Mouse (Mus musculus) MEL (cell line): ENCODE measurements around the gene Hoxb5. TPM values are rescaled to one million over a fixed set of nuclear protein-coding genes. Genes with fewer than 3 reads are reported as not detected.

Source experiments
- DNase-seq: peaks from one replicate; pipeline ENCODE4 v3.0.0; 2011; ENCODE audit warnings: low read depth, low spot score
- H3K27ac ChIP-seq: 2 replicates; pipeline ENCODE4 v1.5.1; 2012; ENCODE audit warnings: low read depth, mild to moderate bottlenecking, control low read depth, low read length, moderate library complexity; ENCODE audit not compliant: control insufficient read depth
- H3K27me3 ChIP-seq, 2 experiments: fragments of 150-350 bp in 1 of 2; sonication (generic) in 1 of 2; 2 replicates each; pipeline ENCODE4 v1.6.1; 2012; ENCODE audit warnings: low read length in 2 of 2, mild to moderate bottlenecking in 2 of 2, improper control_type of control experiment in 1 of 2, moderate library complexity in 1 of 2; ENCODE audit not compliant: insufficient read depth in 2 of 2, control insufficient read depth in 1 of 2
- H3K36me3 ChIP-seq, 2 experiments: 2 replicates each; pipeline ENCODE4 v1.6.1; 2012 to 2014; ENCODE audit warnings: low read length in 2 of 2, improper control_type of control experiment in 1 of 2, inconsistent platforms in 1 of 2, mild to moderate bottlenecking in 1 of 2; ENCODE audit not compliant: insufficient read depth in 2 of 2, control insufficient read depth in 1 of 2
- H3K4me1 ChIP-seq, 2 experiments: fragments of 150-350 bp in 1 of 2; sonication (generic) in 1 of 2; 2 replicates each; pipeline ENCODE4 v1.6.1; 2012; ENCODE audit warnings: low read length in 2 of 2, improper control_type of control experiment in 1 of 2, mild to moderate bottlenecking in 1 of 2; ENCODE audit not compliant: insufficient read depth in 2 of 2, control insufficient read depth in 1 of 2
- H3K4me3 ChIP-seq, 2 experiments: fragments of 150-350 bp in 1 of 2; sonication (generic) in 1 of 2; 2 replicates each; pipeline ENCODE4 v1.5.1; 2012; ENCODE audit warnings: low read depth in 2 of 2, low read length in 2 of 2, mild to moderate bottlenecking in 2 of 2, moderate library complexity in 2 of 2, control low read depth in 1 of 2, improper control_type of control experiment in 1 of 2; ENCODE audit not compliant: control insufficient read depth in 1 of 2, insufficient read depth in 1 of 2
- H3K79me2 ChIP-seq: 2 replicates; pipeline ENCODE4 v1.6.1; 2012; ENCODE audit warnings: mild to moderate bottlenecking, low read length, moderate library complexity; ENCODE audit not compliant: control insufficient read depth, poor library complexity, insufficient read depth
- H3K9ac ChIP-seq: 2 replicates; pipeline ENCODE4 v1.6.1; 2012; ENCODE audit warnings: low read depth, mild to moderate bottlenecking, control low read depth, low read length, moderate library complexity; ENCODE audit not compliant: control insufficient read depth, poor library complexity, severe bottlenecking
- H3K9me3 ChIP-seq: fragments of 150-350 bp; sonication (generic); replicated peaks from 2 replicates; pipeline ENCODE4 v1.6.1; 2012; ENCODE audit warnings: mild to moderate bottlenecking, low read length, improper control_type of control experiment, moderate library complexity; ENCODE audit not compliant: insufficient read depth
- ELF1 ChIP-seq: IDR thresholded peaks from 2 replicates; pipeline ENCODE4 v1.6.1; 2014; ENCODE audit warnings: low read depth, mild to moderate bottlenecking, inconsistent platforms, low read length, improper control_type of control experiment, moderate library complexity
- EP300 ChIP-seq, 2 experiments: IDR thresholded peaks; 2 replicates each; pipeline ENCODE4 v1.6.1; 2011; ENCODE audit warnings: improper control_type of control experiment in 2 of 2, low read length in 2 of 2, low read depth in 1 of 2, mild to moderate bottlenecking in 1 of 2
- GABPA ChIP-seq: IDR thresholded peaks from 2 replicates; pipeline ENCODE4 v1.6.1; 2012; ENCODE audit warnings: low read depth, mild to moderate bottlenecking, inconsistent platforms, low read length, improper control_type of control experiment, moderate library complexity
- GATA1 ChIP-seq: IDR thresholded peaks from 2 replicates; pipeline ENCODE4 v1.6.1; 2011; ENCODE audit warnings: low read depth, low read length, improper control_type of control experiment
- HCFC1 ChIP-seq: IDR thresholded peaks from 2 replicates; pipeline ENCODE4 v1.6.1; 2012; ENCODE audit warnings: low read depth, mild to moderate bottlenecking, inconsistent platforms, low read length, improper control_type of control experiment, moderate library complexity
- MAFK ChIP-seq: IDR thresholded peaks from 2 replicates; pipeline ENCODE4 v1.6.1; 2011; ENCODE audit warnings: low read depth, mild to moderate bottlenecking, low read length, improper control_type of control experiment, borderline replicate concordance
- MAX ChIP-seq: IDR thresholded peaks from 2 replicates; pipeline ENCODE4 v1.6.1; 2011; ENCODE audit warnings: low read length, improper control_type of control experiment
- MAZ ChIP-seq: IDR thresholded peaks from 2 replicates; pipeline ENCODE4 v1.6.1; 2012; ENCODE audit warnings: low read depth, mild to moderate bottlenecking, inconsistent platforms, low read length, improper control_type of control experiment
- MEF2A ChIP-seq: IDR thresholded peaks from 2 replicates; pipeline ENCODE4 v1.6.1; 2014; ENCODE audit warnings: low read depth, mild to moderate bottlenecking, inconsistent platforms, low read length, improper control_type of control experiment; ENCODE audit not compliant: poor library complexity, insufficient replicate concordance, severe bottlenecking; ENCODE audit errors: extremely low read depth
- MXI1 ChIP-seq: IDR thresholded peaks from 2 replicates; pipeline ENCODE4 v1.6.1; 2011; ENCODE audit warnings: mild to moderate bottlenecking, low read depth, low read length, improper control_type of control experiment
- MYB ChIP-seq: IDR thresholded peaks from 2 replicates; pipeline ENCODE4 v1.6.1; 2011; ENCODE audit warnings: mild to moderate bottlenecking, low read depth, low read length, improper control_type of control experiment
- POLR2AphosphoS2 ChIP-seq: IDR thresholded peaks from 2 replicates; pipeline ENCODE4 v1.6.1; 2011; ENCODE audit warnings: low read length, improper control_type of control experiment
- RCOR1 ChIP-seq: IDR thresholded peaks from 2 replicates; pipeline ENCODE4 v1.6.1; 2012; ENCODE audit warnings: low read depth, mild to moderate bottlenecking, inconsistent platforms, low read length, improper control_type of control experiment
- TAL1 ChIP-seq: IDR thresholded peaks from 2 replicates; pipeline ENCODE4 v1.6.1; 2012; ENCODE audit warnings: mild to moderate bottlenecking, inconsistent platforms, low read length, moderate library complexity, mixed read lengths
- TCF12 ChIP-seq: IDR thresholded peaks from 2 replicates; pipeline ENCODE4 v1.6.1; 2014; ENCODE audit warnings: low read depth, mild to moderate bottlenecking, inconsistent platforms, low read length, improper control_type of control experiment, moderate library complexity
- UBTF ChIP-seq: IDR thresholded peaks from 2 replicates; pipeline ENCODE4 v1.6.1; 2012; ENCODE audit warnings: low read depth, mild to moderate bottlenecking, inconsistent platforms, low read length, improper control_type of control experiment, moderate library complexity, borderline replicate concordance; ENCODE audit not compliant: insufficient read depth
- USF1 ChIP-seq: IDR thresholded peaks from 2 replicates; pipeline ENCODE4 v1.6.1; 2014; ENCODE audit warnings: low read depth, mild to moderate bottlenecking, inconsistent platforms, low read length, improper control_type of control experiment, moderate library complexity
- USF2 ChIP-seq, 2 experiments: IDR thresholded peaks; 2 replicates each; pipeline ENCODE4 v1.6.1; 2011 to 2012; ENCODE audit warnings: improper control_type of control experiment in 2 of 2, low read length in 2 of 2, borderline replicate concordance in 1 of 2, inconsistent platforms in 1 of 2, low read depth in 1 of 2, mild to moderate bottlenecking in 1 of 2; ENCODE audit not compliant: insufficient read depth in 1 of 2
- ZC3H11A ChIP-seq: IDR thresholded peaks from 2 replicates; pipeline ENCODE4 v1.6.1; 2012; ENCODE audit warnings: low read depth, mild to moderate bottlenecking, inconsistent platforms, low read length, improper control_type of control experiment
- ZMIZ1 ChIP-seq: IDR thresholded peaks from 2 replicates; pipeline ENCODE4 v1.6.1; 2012; ENCODE audit warnings: low read depth, mild to moderate bottlenecking, inconsistent platforms, low read length, improper control_type of control experiment, moderate library complexity
- polyA plus RNA-seq, 2 experiments: library from polyadenylated mRNA; stranded (reverse) in 1 of 2; unstranded in 1 of 2; fragments of >175 nt in 1 of 2; fragments of >200 nt in 1 of 2; gene quantifications; 2 replicates each; pipeline versions ENCODE4 v1.2.1 to v1.2.4; 2012; ENCODE audit warnings: low replicate concordance in 2 of 2, low read depth in 1 of 2; ENCODE audit not compliant: insufficient read length in 2 of 2, insufficient read depth in 1 of 2, missing spikeins in 1 of 2
- total RNA-seq: library from RNA; depleted of rRNA; stranded (reverse); fragments of 300-350 nt; gene quantifications from 2 replicates; pipeline ENCODE4 v1.2.3, GENCODE M21; 2012

The Hoxb5 gene
- total and polyA plus RNA-seq, 3 experiments, result not detected

- Histone ChIP-seq H3K9ac (no peak overlapping the region), H3K79me2 (no peaks in the 10 kb centered on the region), H3K36me3 (no peaks in the 10 kb centered on the region), H3K27me3 (peaks cover 6 to 8% of the 10 kb centered on the region in 2 experiments), H3K4me3 (no peak overlapping the region), H3K9me3 (no peaks in the 10 kb centered on the region), H3K27ac (no peak overlapping the region), H3K4me1 (no peaks in the 10 kb centered on the region)
- DNase-seq, result no peak
- TF ChIP-seq TCF12 (no peak), MAX (no peak)
These were observed 33.5 kb downstream of the Hoxb5 start for GRCm38 (mm10) chr11:96336597-96336996.

GRCm38 (mm10) chr11:96337026-96337425 is 33.9 kb downstream of the Hoxb5 start:
- H3K27me3 ChIP-seq, result peaks cover 6 to 8% of the 10 kb centered on the region in 2 experiments
- no peak for DNase-seq
- no peaks in the 10 kb centered on the region for H3K9me3 ChIP-seq
- no peaks in the 10 kb centered on the region for H3K79me2 ChIP-seq
- H3K9ac ChIP-seq, result no peak overlapping the region
- H3K36me3 ChIP-seq, result no peaks in the 10 kb centered on the region
- TF ChIP-seq EP300 (IDR thresholded peaks at IDR 0.05; ENCODE audit: low read depth in 1 of 2, low read length in 2 of 2), result no peak
- no peak for TF ChIP-seq TCF12
- TF ChIP-seq HCFC1, result no peak
- TF ChIP-seq ZC3H11A, result no peak
- TF ChIP-seq POLR2AphosphoS2, result no peak
- no peak for TF ChIP-seq MAZ
- no peak for TF ChIP-seq GATA1
- no peak for TF ChIP-seq MEF2A
- no peak for TF ChIP-seq ELF1
- no peak for TF ChIP-seq GABPA
- TF ChIP-seq USF2 (IDR thresholded peaks at IDR 0.05; ENCODE audit: borderline replicate concordance in 1 of 2, insufficient read depth in 1 of 2, low read depth in 1 of 2, low read length in 2 of 2), result no peak
- TF ChIP-seq TAL1, result no peak
- no peak for TF ChIP-seq USF1
- TF ChIP-seq ZMIZ1, result no peak
- TF ChIP-seq MAFK, result no peak
- no peak for TF ChIP-seq UBTF
- no peak for TF ChIP-seq MYB
- no peak for TF ChIP-seq MXI1
- TF ChIP-seq RCOR1, result no peak
- no peak overlapping the region for H3K4me3 ChIP-seq
- no peak overlapping the region for H3K27ac ChIP-seq
- H3K4me1 ChIP-seq, result no peaks in the 10 kb centered on the region
